Mouse (Mus musculus) heart, embryonic 15.5 days (tissue): ENCODE data around the gene Pih1d1. TPM values are rescaled to one million over a fixed set of nuclear protein-coding genes. Genes with fewer than 3 reads are reported as not detected.

ENCODE experiments used
- ATAC-seq: fragments of 200-750 bp; cut with Nextera tagmentation; replicated peaks from 2 replicates; pipeline ENCODE4 v1.8.0; 2017; ENCODE audit warnings: low read depth, moderate TSS enrichment; ENCODE audit not compliant: insufficient number of reproducible peaks, insufficient read depth, low FRiP score
- H3K27ac ChIP-seq: fragments of 300-500 bp; sonication (generic); 2 replicates; pipeline ENCODE4 v1.5.1; 2015; ENCODE audit warnings: mild to moderate bottlenecking, inconsistent platforms
- H3K27me3 ChIP-seq: fragments of 300-500 bp; sonication (generic); 2 replicates; pipeline ENCODE4 v1.6.1; 2015; ENCODE audit warnings: inconsistent platforms
- H3K36me3 ChIP-seq: fragments of 300-500 bp; sonication (generic); 2 replicates; pipeline ENCODE4 v1.6.1; 2015; ENCODE audit warnings: mild to moderate bottlenecking, inconsistent platforms
- H3K4me1 ChIP-seq: fragments of 300-500 bp; sonication (generic); replicated peaks from 2 replicates; pipeline ENCODE4 v1.6.1; 2015; ENCODE audit warnings: inconsistent platforms
- H3K4me2 ChIP-seq: fragments of 300-500 bp; sonication (generic); 2 replicates; pipeline ENCODE4 v1.6.1; 2015; ENCODE audit warnings: inconsistent platforms, mild to moderate bottlenecking, moderate library complexity
- H3K4me3 ChIP-seq: fragments of 300-500 bp; sonication (generic); 2 replicates; pipeline ENCODE4 v1.5.1; 2015; ENCODE audit warnings: mild to moderate bottlenecking, inconsistent platforms
- H3K9ac ChIP-seq: fragments of 300-500 bp; sonication (generic); 2 replicates; pipeline ENCODE4 v1.6.1; 2015; ENCODE audit warnings: mild to moderate bottlenecking, inconsistent platforms
- H3K9me3 ChIP-seq: fragments of 300-500 bp; sonication (generic); replicated peaks from 2 replicates; pipeline ENCODE4 v1.6.1; 2016; ENCODE audit warnings: inconsistent platforms
- WGBS: fragments of 180-500 bp; shearing (Covaris S2); methylation state at CpG from one replicate; pipeline ENCODE4 v1.1.7; 2015; ENCODE audit warnings: mixed read lengths; 5-methylcytosine and 5-hydroxymethylcytosine counted together
- microRNA counts: library from miRNA; unstranded; fragments of <30 nt; microRNA quantifications from one replicate; lab custom pipeline; 2016
- microRNA-seq: library from miRNA; unstranded; fragments of <30 nt; microRNA quantifications from one replicate; pipeline ENCODE4, GENCODE M21; 2016
- polyA plus RNA-seq: library from polyadenylated mRNA; unstranded; fragments of >200 nt; fragmentation: Nextera tagmentation; extraction: Ambion mirVana; gene quantifications from 2 replicates; pipeline ENCODE4 v1.2.1, GENCODE M21; 2015

Gene Pih1d1
- polyA plus RNA-seq, 1 experiment from 2014 or later: 76.5 TPM

GRCm38 (mm10) chr7:45195341-45196175 is 41.5 kb downstream of the Pih1d1 start:
- Histone ChIP-seq H3K4me2 (no peak overlapping the region), H3K4me3 (no peak overlapping the region), H3K9me3 (no peaks in the 10 kb centered on the region), H3K27me3 (peaks cover 47% of the 10 kb centered on the region), H3K9ac (no peak overlapping the region), H3K36me3 (no peaks in the 10 kb centered on the region), H3K27ac (no peak overlapping the region), H3K4me1 (peaks cover 20% of the 10 kb centered on the region)
- WGBS: 50% methylated on average over 13 of the region's 13 CpGs
- no peak for ATAC-seq

GRCm38 (mm10) chr7:45196176-45196535 is 42.1 kb downstream of the Pih1d1 start:
- Histone ChIP-seq H3K4me2 (no peak overlapping the region), H3K4me3 (no peak overlapping the region), H3K9ac (no peak overlapping the region), H3K9me3 (no peaks in the 10 kb centered on the region), H3K27ac (no peak overlapping the region), H3K4me1 (peaks cover 20% of the 10 kb centered on the region), H3K36me3 (no peaks in the 10 kb centered on the region), H3K27me3 (peaks cover 42% of the 10 kb centered on the region)
- ATAC-seq: no peak
- 80% methylated on average over 4 of the region's 4 CpGs for WGBS

- ATAC-seq: no peak
- Histone ChIP-seq H3K36me3 (no peaks in the 10 kb centered on the region), H3K9me3 (no peaks in the 10 kb centered on the region), H3K9ac (no peak overlapping the region), H3K27ac (no peak overlapping the region), H3K4me3 (no peak overlapping the region), H3K4me1 (peaks cover 14% of the 10 kb centered on the region), H3K4me2 (no peak overlapping the region), H3K27me3 (peaks cover 36% of the 10 kb centered on the region)
- 65% methylated on average over 5 of the region's 5 CpGs for WGBS
Observed at GRCm38 (mm10) chr7:45196994-45197393, 42.9 kb downstream of the Pih1d1 start.

GRCm38 (mm10) chr7:45198435-45198834 is 44.3 kb downstream of the Pih1d1 start:
- Histone ChIP-seq H3K4me1 (peaks cover 11% of the 10 kb centered on the region), H3K4me2 (no peak overlapping the region), H3K27me3 (peaks cover 32% of the 10 kb centered on the region), H3K27ac (no peak overlapping the region), H3K9me3 (no peaks in the 10 kb centered on the region), H3K4me3 (no peak overlapping the region), H3K36me3 (no peaks in the 10 kb centered on the region), H3K9ac (no peak overlapping the region)
- 0 out of 2 replicates have a peak, but pooled peaks have one; percentile 48 for ATAC-seq
- WGBS: 10% methylated on average over 5 of the region's 5 CpGs

- H3K9me3 ChIP-seq: no peaks in the 10 kb centered on the region
Observed at GRCm38 (mm10) chr7:45198961-45199360, 44.9 kb downstream of the Pih1d1 start.

GRCm38 (mm10) chr7:45202654-45203053 is 48.6 kb downstream of the Pih1d1 start:
- Histone ChIP-seq H3K27ac (peak overlapping the region; percentile 31), H3K4me2 (no peak overlapping the region), H3K4me3 (no peak overlapping the region), H3K4me1 (peaks cover 6% of the 10 kb centered on the region; the same call in 1 of the 2 replicates), H3K27me3 (0 out of 2 replicates have a peak, but pooled peaks cover 5% of the 10 kb centered on the region), H3K36me3 (no peaks in the 10 kb centered on the region), H3K9me3 (no peaks in the 10 kb centered on the region), H3K9ac (no peak overlapping the region)
- WGBS: 25% methylated on average over 9 of the region's 10 CpGs
- no peak for ATAC-seq

More at GRCm38 (mm10) chr7:45198961-45199360, 44.9 kb downstream of the Pih1d1 start:
- H3K9ac ChIP-seq: no peak overlapping the region
- no peak overlapping the region for H3K4me2 ChIP-seq
- WGBS: 73% methylated on average over 11 of the region's 11 CpGs
- H3K4me1 ChIP-seq: peaks cover 11% of the 10 kb centered on the region
- no peak overlapping the region for H3K27ac ChIP-seq
- H3K36me3 ChIP-seq: no peaks in the 10 kb centered on the region
- H3K27me3 ChIP-seq: peaks cover 27% of the 10 kb centered on the region
- ATAC-seq: no peak
- no peak overlapping the region for H3K4me3 ChIP-seq

- Histone ChIP-seq H3K27me3 (no peaks in the 10 kb centered on the region), H3K4me3 (peak within 1 kb of the TSS; percentile 49), H3K9ac (peak within 1 kb of the TSS; percentile 12; the same call in 1 of the 2 replicates), H3K4me2 (peak within 1 kb of the TSS; percentile 64), H3K9me3 (no peaks in the 10 kb centered on the region), H3K36me3 (no peaks in the 10 kb centered on the region), H3K4me1 (peaks cover 4% of the 10 kb centered on the region; the same call in 1 of the 2 replicates), H3K27ac (no peak within 1 kb of the TSS)
- ATAC-seq: peak; percentile 88
- 8% methylated on average over 44 of the region's 44 CpGs for WGBS
Observed at GRCm38 (mm10) chr7:45204380-45205143, 50.5 kb downstream of the Pih1d1 start, which contains the start of gene Ccdc155. Ccdc155 (minus strand) TSS chr7:45204892.

- Histone ChIP-seq H3K36me3 (no peaks in the 10 kb centered on the region), H3K9ac (no peak overlapping the region), H3K4me2 (no peak overlapping the region), H3K4me1 (peaks cover 13% of the 10 kb centered on the region; the same call in 1 of the 2 replicates), H3K27ac (no peak overlapping the region), H3K9me3 (no peaks in the 10 kb centered on the region), H3K27me3 (peaks cover 26% of the 10 kb centered on the region), H3K4me3 (no peak overlapping the region)
- ATAC-seq: no peak
- 80% methylated on average over 6 of the region's 6 CpGs for WGBS
Observed at GRCm38 (mm10) chr7:45208260-45208659, 54.2 kb downstream of the Pih1d1 start.

MicroRNAs within 50 kb of the gene (microRNA counts, 519-probe panel; counts per million panel counts)
- 2,526 counts per million, percentile 53 among the panel's probes with 10 or more counts for microRNA mmu-miR-150 (lab: Ali Mortazavi, UCI)

Small RNAs within 50 kb of the gene (microRNA-seq; reads per million reads assigned to microRNA genes)
- 24.2 reads per million, percentile 35 among the genes with 10 or more reads in this experiment for gene Mir150
- gene Mir5121: 8.0 reads per million, percentile 23 among the genes with 10 or more reads in this experiment
- not detected for gene Mir7055

Other genes with a start within 250 kb of the Pih1d1 start
- gene Ap2a1, start 224.8 kb upstream of the Pih1d1 start, polyA plus RNA-seq: 51.9 and 57.4 TPM in 2 replicates
- 0.13 and 0.27 TPM in 2 replicates for gene Tsks, start 211.1 kb upstream of the Pih1d1 start, polyA plus RNA-seq
- 9.0 and 12.2 TPM in 2 replicates for gene Cpt1c, start 179.5 kb upstream of the Pih1d1 start, polyA plus RNA-seq
- 315 and 356 TPM in 2 replicates for gene Prmt1, start 167.7 kb upstream of the Pih1d1 start, polyA plus RNA-seq
- gene Irf3, start 156.7 kb upstream of the Pih1d1 start, polyA plus RNA-seq: 61.6 and 76.7 TPM in 2 replicates
- 34.5 and 35.4 TPM in 2 replicates for gene Bcl2l12, start 155.6 kb upstream of the Pih1d1 start, polyA plus RNA-seq
- 25.1 and 32.5 TPM in 2 replicates for gene Scaf1, start 137.9 kb upstream of the Pih1d1 start, polyA plus RNA-seq
- gene Rras, start 136.3 kb upstream of the Pih1d1 start, polyA plus RNA-seq: 76.4 and 80.8 TPM in 2 replicates
- gene Prr12, start 101.4 kb upstream of the Pih1d1 start, polyA plus RNA-seq: 5.0 and 7.6 TPM in 2 replicates
- gene Nosip, start 91.9 kb upstream of the Pih1d1 start, polyA plus RNA-seq: 42.4 and 54.8 TPM in 2 replicates
- 12.9 and 15.9 TPM in 2 replicates for gene Prrg2, start 91.6 kb upstream of the Pih1d1 start, polyA plus RNA-seq
- gene Rcn3, start 62.1 kb upstream of the Pih1d1 start, polyA plus RNA-seq: 223 and 285 TPM in 2 replicates
- gene Fcgrt, start 50.5 kb upstream of the Pih1d1 start, polyA plus RNA-seq: 52.5 and 62.7 TPM in 2 replicates
- 794 and 808 TPM in 2 replicates for gene Rps11, start 29.9 kb upstream of the Pih1d1 start, polyA plus RNA-seq
- 697 and 762 TPM in 2 replicates for gene Rpl13a, start 25.5 kb upstream of the Pih1d1 start, polyA plus RNA-seq
- gene Gm45713, start 18.1 kb upstream of the Pih1d1 start, polyA plus RNA-seq: 0.22 TPM in 1 of 2 replicates, not detected in the other
- 1.5 and 2.2 TPM in 2 replicates for gene Flt3l, start 17.9 kb upstream of the Pih1d1 start, polyA plus RNA-seq
- 26.4 and 40.4 TPM in 2 replicates for gene Aldh16a1, start 281 bp downstream of the Pih1d1 start, polyA plus RNA-seq
- gene Slc17a7, start 9.6 kb downstream of the Pih1d1 start, polyA plus RNA-seq: 2.7 and 3.5 TPM in 2 replicates
- gene Gfy, start 25.3 kb downstream of the Pih1d1 start, polyA plus RNA-seq: 0.10 TPM in 1 of 2 replicates, not detected in the other
- gene Pth2, start 26.7 kb downstream of the Pih1d1 start, polyA plus RNA-seq: not detected in 2 replicates
- 0.53 and 0.80 TPM in 2 replicates for gene Ccdc155, start 50.6 kb downstream of the Pih1d1 start, polyA plus RNA-seq
- gene Dkkl1, start 57.8 kb downstream of the Pih1d1 start, polyA plus RNA-seq: 0.90 and 1.2 TPM in 2 replicates
- gene Tead2, start 61.5 kb downstream of the Pih1d1 start, polyA plus RNA-seq: 89.0 and 106 TPM in 2 replicates
- 2.4 and 8.3 TPM in 2 replicates for gene Cd37, start 84.8 kb downstream of the Pih1d1 start, polyA plus RNA-seq
- gene Slc6a16, start 86.8 kb downstream of the Pih1d1 start, polyA plus RNA-seq: 0.11 and 0.18 TPM in 2 replicates
- gene Slc6a21, start 123.2 kb downstream of the Pih1d1 start, polyA plus RNA-seq: not detected in 2 replicates
- 12.7 and 15.8 TPM in 2 replicates for gene Trpm4, start 179.5 kb downstream of the Pih1d1 start, polyA plus RNA-seq
- gene Hrc, start 181.0 kb downstream of the Pih1d1 start, polyA plus RNA-seq: 25.2 and 26.4 TPM in 2 replicates
- 1.6 and 2.1 TPM in 2 replicates for gene Ppfia3, start 212.7 kb downstream of the Pih1d1 start, polyA plus RNA-seq
- gene Lin7b, start 216.3 kb downstream of the Pih1d1 start, polyA plus RNA-seq: 1.2 and 1.3 TPM in 2 replicates
- gene Snrnp70, start 241.4 kb downstream of the Pih1d1 start, polyA plus RNA-seq: 123 and 146 TPM in 2 replicates